Mouse (Mus musculus) ovary, adult 10 weeks (tissue): ENCODE data around the gene Lcn11. TPM values are rescaled to one million over a fixed set of nuclear protein-coding genes. Genes with fewer than 3 reads are reported as not detected.

Experiments used
- polyA plus RNA-seq: library from polyadenylated mRNA; stranded (reverse); fragments of 350-450 nt; fragmentation: Illumina TruSeq; extraction: RNeasy Lipid Tissue Mini Kit (QIAGEN cat#74804); gene quantifications from one replicate; pipeline ENCODE4 v1.2.3, GENCODE M21; 2014

Lcn11 gene
- polyA plus RNA-seq, result not detected

GRCm38 (mm10) chr2:25776717-25777116, at the start of gene Lcn11:
Gene Lcn11, plus strand, starts transcription at chr2:25777017.

DNA sequence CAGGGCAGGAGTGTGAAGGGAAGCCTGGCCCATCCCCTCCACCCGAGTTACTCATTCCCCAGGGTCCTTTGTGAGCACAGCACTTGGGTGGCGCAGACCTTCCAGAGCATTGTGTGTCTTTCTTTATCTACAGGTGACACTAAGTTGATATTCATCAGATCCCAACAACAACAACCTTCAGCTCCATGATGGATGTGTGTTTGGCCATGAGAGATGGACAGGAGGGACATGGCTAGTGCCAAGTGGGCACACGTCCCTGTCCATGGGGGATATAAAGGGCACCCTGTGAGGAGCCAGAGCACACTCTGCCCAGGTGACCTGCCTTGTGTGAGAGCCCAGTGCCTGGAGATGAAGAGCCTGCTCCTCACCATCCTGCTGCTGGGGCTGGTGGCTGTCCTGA, 40.1 kb upstream of the Lcn11 start, which contains the start of gene Obp2b:
Gene Obp2b, plus strand, starts transcription at position 301 of the 400 bp plus-strand sequence.

DNA sequence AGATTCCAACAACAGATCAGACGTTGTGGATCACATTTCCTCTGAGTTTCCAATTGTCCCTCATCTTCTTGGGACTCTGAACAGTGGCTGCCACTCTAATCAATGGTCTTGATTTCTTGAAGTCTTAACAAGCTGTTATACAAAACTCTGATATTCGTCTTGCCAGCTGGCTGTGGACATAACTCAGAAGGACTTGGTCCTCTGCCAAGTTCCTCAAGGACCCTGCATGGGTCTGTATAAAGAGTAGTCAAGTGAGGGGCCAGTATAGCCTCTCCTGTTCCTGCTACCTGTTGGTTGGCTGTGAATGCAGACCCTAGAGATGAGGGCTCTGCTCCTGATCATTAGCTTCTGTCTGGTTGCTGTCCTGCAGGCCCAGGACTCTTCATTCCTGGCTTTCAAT, 11.5 kb upstream of the Lcn11 start, which contains the start of gene Lcn3:
Gene Lcn3, plus strand, starts transcription at position 301 of the 400 bp plus-strand sequence.

DNA sequence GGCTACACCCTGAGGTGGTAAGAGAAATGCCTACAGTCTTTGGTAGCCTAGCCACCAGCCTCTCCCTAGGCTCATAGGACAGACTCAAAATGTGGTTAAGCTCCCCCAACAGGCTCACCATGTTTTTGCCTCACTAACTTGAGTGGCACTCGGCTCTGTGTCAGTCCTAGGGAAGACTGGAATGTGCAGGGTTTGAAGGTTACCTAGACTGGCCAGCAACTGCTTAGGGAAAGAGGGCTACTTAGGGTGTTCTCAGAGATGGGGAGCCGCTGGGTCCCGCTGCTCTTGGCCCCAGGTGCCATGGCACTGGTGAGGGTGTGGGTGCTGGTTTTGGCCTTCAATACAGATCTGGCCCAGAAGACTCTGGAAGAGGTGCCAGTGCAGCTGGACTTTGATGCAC, 5.1 kb downstream of the Lcn11 start, which contains the start of gene Gm13539:
Gene Gm13539, plus strand, starts transcription at position 301 of the 400 bp plus-strand sequence.

GRCm38 (mm10) chr2:25815748-25816147, 38.9 kb downstream of the Lcn11 start, which contains the start of gene Glt6d1:
Gene Glt6d1, minus strand, starts transcription at chr2:25815848.

DNA sequence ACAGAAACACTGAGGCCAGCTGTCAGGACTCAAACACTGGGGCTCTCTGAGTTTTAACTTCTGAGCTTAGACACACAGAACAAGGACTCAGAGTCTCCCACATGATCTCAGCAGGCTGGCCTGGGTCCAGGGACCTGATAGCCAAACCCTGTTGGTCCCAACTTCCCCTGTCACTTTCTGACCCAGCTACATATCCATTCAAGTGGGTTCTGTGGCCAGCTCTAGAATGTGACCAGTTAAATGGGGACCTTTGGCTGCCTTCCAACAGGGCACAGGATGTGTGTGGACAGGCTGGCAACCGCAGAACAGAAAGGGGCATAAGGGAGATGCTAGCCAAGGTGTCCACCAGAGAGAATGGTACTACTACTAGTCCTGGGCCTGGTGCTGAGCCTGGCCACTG, 46.0 kb downstream of the Lcn11 start, which contains the start of gene Lcn9:
Gene Lcn9, plus strand, starts transcription at position 348 of the 400 bp plus-strand sequence.

Other genes with a start within 250 kb of the Lcn11 start
- gene Traf2, start 230.1 kb upstream of the Lcn11 start, polyA plus RNA-seq, result 0.66 TPM
- 2.4 TPM for gene Edf1, start 219.2 kb upstream of the Lcn11 start, polyA plus RNA-seq
- not detected for gene Mamdc4, start 202.2 kb upstream of the Lcn11 start, polyA plus RNA-seq
- gene Phpt1, start 201.8 kb upstream of the Lcn11 start, polyA plus RNA-seq, result 1.1 TPM
- gene Ajm1, start 195.3 kb upstream of the Lcn11 start, polyA plus RNA-seq, result not detected
- gene Rabl6, start 168.5 kb upstream of the Lcn11 start, polyA plus RNA-seq, result 65.4 TPM
- not detected for gene Ccdc183, start 159.3 kb upstream of the Lcn11 start, polyA plus RNA-seq
- 1.2 TPM for gene Tmem141, start 155.0 kb upstream of the Lcn11 start, polyA plus RNA-seq
- 0.66 TPM for gene Fcna, start 149.0 kb upstream of the Lcn11 start, polyA plus RNA-seq
- not detected for gene Lcn8, start 123.9 kb upstream of the Lcn11 start, polyA plus RNA-seq
- not detected for gene Lcn5, start 119.1 kb upstream of the Lcn11 start, polyA plus RNA-seq
- not detected for gene Lcn6, start 100.2 kb upstream of the Lcn11 start, polyA plus RNA-seq
- gene Lcn10, start 94.3 kb upstream of the Lcn11 start, polyA plus RNA-seq, result not detected
- not detected for gene Obp2a, start 77.0 kb upstream of the Lcn11 start, polyA plus RNA-seq
- gene Bmyc, start 70.3 kb upstream of the Lcn11 start, polyA plus RNA-seq, result 17.9 TPM
- gene Obp2b, start 40.0 kb upstream of the Lcn11 start, polyA plus RNA-seq, result not detected
- not detected for gene Lcn3, start 11.4 kb upstream of the Lcn11 start, polyA plus RNA-seq
- not detected for gene Gm13539, start 5.2 kb downstream of the Lcn11 start, polyA plus RNA-seq
- not detected for gene Glt6d1, start 38.8 kb downstream of the Lcn11 start, polyA plus RNA-seq
- not detected for gene Lcn9, start 46.1 kb downstream of the Lcn11 start, polyA plus RNA-seq
- not detected for gene Sohlh1, start 70.2 kb downstream of the Lcn11 start, polyA plus RNA-seq
- 0.60 TPM for gene Kcnt1, start 86.7 kb downstream of the Lcn11 start, polyA plus RNA-seq
- gene Camsap1, start 206.3 kb downstream of the Lcn11 start, polyA plus RNA-seq, result 32.8 TPM
- 23.1 TPM for gene Ubac1, start 244.7 kb downstream of the Lcn11 start, polyA plus RNA-seq